Mouse (Mus musculus) retina, embryonic 14.5 days (tissue): ENCODE measurements at regions not wholly inside any gene's neighbourhood (a gene's known extent, or its start where the extent isn't known, plus 50 kb on each side); places are given as distances from the start of the nearest gene placed in this dataset.

Experiments used
- DNase-seq: peaks from one replicate; pipeline ENCODE4 v3.0.0-alpha.2; 2015; ENCODE audit warnings: low spot score

GRCm38 (mm10) chr1:15155046-15155445 lies 938.1 kb downstream of the 4930444P10Rik start:
- DNase-seq, result no peak

GRCm38 (mm10) chr1:15153952-15154351 lies 939.2 kb downstream of the 4930444P10Rik start:
- no peak for DNase-seq

- no peak for DNase-seq
Observed at GRCm38 (mm10) chr1:15143922-15144591, 949.1 kb downstream of the 4930444P10Rik start.

- no peak for DNase-seq
Observed at GRCm38 (mm10) chr1:15118462-15118861, 974.7 kb downstream of the 4930444P10Rik start.

- no peak for DNase-seq
Observed at GRCm38 (mm10) chr1:15111420-15111819, 981.7 kb downstream of the 4930444P10Rik start.

- DNase-seq, result no peak
Observed at GRCm38 (mm10) chr1:15070331-15070730, 1022.8 kb downstream of the 4930444P10Rik start.

GRCm38 (mm10) chr1:15034047-15034446 lies 1059.1 kb downstream of the 4930444P10Rik start:
- no peak for DNase-seq

GRCm38 (mm10) chr1:15018460-15018779 lies 1074.7 kb downstream of the 4930444P10Rik start:
- no peak for DNase-seq

GRCm38 (mm10) chr1:15017689-15018459 lies 1075.3 kb downstream of the 4930444P10Rik start:
- no peak for DNase-seq

- DNase-seq, result peak; percentile 76
Observed at GRCm38 (mm10) chr1:15007663-15008344, 1085.3 kb downstream of the 4930444P10Rik start.

GRCm38 (mm10) chr1:14995348-14995747 lies 1097.8 kb downstream of the 4930444P10Rik start:
- no peak for DNase-seq

- DNase-seq, result peak; percentile 39
Observed at GRCm38 (mm10) chr1:14980093-14980711, 1112.9 kb downstream of the 4930444P10Rik start.
